Mouse (Mus musculus) hematopoietic multipotent progenitor cell, adult 10-12 weeks (in vitro differentiated cells): ENCODE data around the gene Mnat1. TPM values are rescaled to one million over a fixed set of nuclear protein-coding genes. Genes with fewer than 3 reads are reported as not detected.

Source experiments
- polyA plus RNA-seq: library from polyadenylated mRNA; stranded (reverse); fragments of >175 nt; gene quantifications from 2 replicates; pipeline ENCODE4 v1.2.3, GENCODE M21; 2012; ENCODE audit warnings: low replicate concordance

Gene Mnat1
- 1.4 and 1.9 TPM in 2 replicates for polyA plus RNA-seq

DNA sequence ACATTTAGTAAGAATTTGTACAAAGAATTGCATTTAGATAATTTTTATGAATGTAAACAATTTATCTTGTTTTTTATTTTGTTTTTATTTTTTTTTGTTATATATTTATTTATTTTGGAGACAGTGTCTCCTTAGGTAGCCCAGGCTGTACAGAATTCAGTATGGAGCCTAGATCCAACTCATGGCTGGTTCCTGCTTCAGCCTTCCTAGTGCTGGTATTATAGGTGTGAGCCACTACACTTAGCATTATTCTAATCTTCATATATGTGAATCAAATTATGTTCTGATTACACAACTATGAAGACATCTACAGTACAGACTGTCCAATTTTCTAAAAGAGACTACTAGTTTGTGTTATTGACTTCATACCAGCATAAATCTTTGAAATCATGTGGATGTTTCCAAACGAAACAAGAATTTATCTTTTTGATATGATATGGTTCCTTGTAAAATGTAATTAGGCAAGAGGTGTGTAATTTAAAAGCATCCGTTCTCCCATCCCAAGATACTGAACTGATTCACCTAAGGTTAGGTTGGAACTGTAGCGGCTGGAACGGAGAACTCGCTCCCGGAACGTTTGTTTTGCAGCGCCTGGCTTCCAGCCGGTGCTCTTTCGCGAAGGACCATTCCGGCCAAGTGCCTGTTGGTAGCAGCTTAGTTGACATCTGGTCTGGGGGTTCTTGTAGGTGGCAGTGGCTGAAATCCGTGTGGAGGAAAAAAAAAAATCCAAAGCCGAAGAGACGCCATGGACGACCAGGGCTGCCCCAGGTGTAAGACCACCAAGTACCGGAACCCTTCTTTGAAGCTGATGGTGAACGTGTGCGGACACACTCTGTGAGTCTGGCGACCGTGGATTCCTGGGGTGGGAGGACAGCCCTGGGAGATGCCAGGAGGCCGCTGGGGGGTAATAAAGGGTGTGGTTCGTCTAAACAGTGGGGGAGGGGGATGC is at the start of gene Mnat1:
TSS of gene Mnat1 (plus strand) at position 625 of the 949 bp plus-strand sequence.

DNA sequence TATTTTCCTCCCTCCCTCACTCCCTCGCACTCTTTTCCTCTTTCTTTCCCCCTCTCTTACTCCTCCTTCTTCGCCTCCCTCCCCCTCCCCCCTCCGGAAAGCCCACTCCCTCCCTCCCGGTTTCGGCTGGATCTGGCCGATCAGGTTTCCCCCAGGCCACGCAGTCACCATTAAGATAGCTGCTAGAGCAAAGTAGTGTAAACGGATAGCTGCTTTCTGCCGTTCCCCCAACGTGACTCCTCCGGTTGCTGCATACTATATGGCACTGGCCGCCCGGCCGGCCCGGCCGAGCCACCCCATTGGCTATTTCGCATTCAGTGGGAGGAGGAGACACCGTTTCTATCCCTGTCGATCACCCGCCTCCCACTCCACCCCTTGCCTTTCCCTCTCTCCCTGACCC is 10.3 kb upstream of the Mnat1 start, which contains the start of gene Six4:
TSS of gene Six4 (minus strand) at position 261 of the 400 bp plus-strand sequence.

DNA sequence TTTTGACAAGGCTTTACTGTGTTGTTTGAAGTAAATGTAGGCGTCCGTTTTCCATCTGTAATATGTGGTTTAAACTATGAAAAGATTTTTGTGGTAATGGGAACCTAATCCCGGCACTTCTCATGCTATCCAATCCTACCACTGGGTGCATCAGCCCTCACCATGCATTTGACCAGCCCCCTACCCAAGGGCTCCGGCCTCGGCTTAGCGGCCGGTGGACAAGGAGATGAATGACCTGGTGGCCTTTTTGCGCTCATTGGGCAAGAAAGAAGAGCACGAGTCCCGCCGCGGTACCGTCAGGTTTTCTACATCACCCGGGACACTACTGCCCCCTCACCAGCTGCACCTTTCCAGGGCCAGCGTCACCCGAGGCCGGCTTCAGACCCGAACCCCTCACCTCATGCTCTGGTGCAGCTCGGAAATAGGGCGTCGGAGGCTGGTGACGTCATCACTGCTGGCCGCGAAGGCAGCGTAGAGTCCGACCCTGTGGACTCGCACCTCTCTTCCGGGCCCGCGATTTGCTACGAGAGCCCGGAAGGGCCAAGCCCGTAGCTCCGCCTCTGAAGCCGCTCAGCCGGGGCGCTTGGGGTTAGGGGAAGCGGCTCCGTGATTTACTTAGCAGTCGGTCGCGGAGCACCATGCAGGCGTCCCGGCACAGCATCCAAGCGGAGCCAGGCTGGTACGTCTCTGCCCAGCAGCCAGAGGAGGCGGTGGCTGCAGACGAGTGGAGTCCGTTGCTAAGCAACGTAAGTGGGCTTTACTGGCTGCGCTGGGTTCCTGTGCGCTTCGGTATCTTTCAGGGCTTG is 163.0 kb downstream of the Mnat1 start, which contains the start of the genes Trmt5 and Slc38a6:
TSS of gene Trmt5 (minus strand) at position 424 of the 806 bp plus-strand sequence.
TSS of gene Slc38a6 (plus strand) at position 493 of the 806 bp plus-strand sequence.

Other genes starting within 250 kb of the Mnat1 start
- gene Six6, start 183.8 kb upstream of the Mnat1 start, polyA plus RNA-seq = not detected in 2 replicates
- gene 4930447C04Rik, start 182.9 kb upstream of the Mnat1 start, polyA plus RNA-seq = not detected in 2 replicates
- gene Six1, start 69.8 kb upstream of the Mnat1 start, polyA plus RNA-seq = 0.03 and 0.25 TPM in 2 replicates
- gene Six4, start 10.3 kb upstream of the Mnat1 start, polyA plus RNA-seq = not detected in 2 replicates
- gene Trmt5, start 163.0 kb downstream of the Mnat1 start, polyA plus RNA-seq = 0.64 and 0.91 TPM in 2 replicates
- gene Slc38a6, start 163.1 kb downstream of the Mnat1 start, polyA plus RNA-seq = 2.1 and 4.9 TPM in 2 replicates